Mouse (Mus musculus): Measurements from ENCODE around the gene Zrsr1. TPM values are rescaled to one million over a fixed set of nuclear protein-coding genes. Genes with fewer than 3 reads are reported as not detected.
A peak's percentile ranks its signal among the peaks of the same experiment; 100 is the strongest.

Zrsr1 gene
- polyA plus RNA-seq, 1 experiment, result 5.9 TPM

GRCm38 (mm10) chr11:23020841-23021240 lies 49.0 kb downstream of the Zrsr1 start:
- no peak overlapping the region for H3K27ac ChIP-seq (ENCODE audit: insufficient read depth, low read depth, low read length)
- 95% methylated on average over 14 of the region's 14 CpGs for WGBS
- H3K4me1 ChIP-seq (ENCODE audit: control insufficient read depth, insufficient read depth, low read length), result no peaks in the 10 kb centered on the region
- H3K4me3 ChIP-seq (ENCODE audit: insufficient read depth, low read depth, low read length), result 0 out of 2 replicates have a peak overlapping the region, but pooled peaks have one; percentile 15
- no peak for DNase-seq
- TF ChIP-seq POLR2A (IDR thresholded peaks at IDR 0.05; ENCODE audit: low read depth, low read length) (no peak), CTCF (conservative IDR thresholded peaks at IDR 0.05; ENCODE audit: insufficient read depth, insufficient read length, low read depth, low read length) (no peak)
- no peaks in the 10 kb centered on the region for H3K36me3 ChIP-seq (ENCODE audit: control insufficient read depth, insufficient read depth, low read length)
- no peaks in the 10 kb centered on the region for H3K27me3 ChIP-seq (replicated peaks; ENCODE audit: control insufficient read depth, insufficient read depth, low read length)

DNA sequence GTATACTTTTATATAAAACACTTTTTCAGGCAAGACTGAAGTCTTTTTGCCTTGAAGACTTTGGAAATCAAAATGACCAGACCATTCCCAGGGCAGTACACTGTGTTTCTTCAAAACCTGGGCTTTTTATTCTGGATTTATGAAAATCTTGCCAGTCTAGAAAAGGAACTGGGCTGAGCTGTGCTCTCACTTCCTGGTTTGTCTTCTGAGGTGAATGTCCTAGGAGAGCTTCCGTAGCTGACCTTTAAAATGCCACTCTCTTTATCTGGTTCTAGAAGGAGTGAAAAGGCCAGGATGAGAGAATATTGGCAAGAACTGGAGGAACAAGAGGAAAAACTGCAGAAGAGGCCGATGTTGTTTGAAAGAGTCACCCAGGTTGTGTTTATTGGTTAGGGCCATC lies 51.4 kb downstream of the Zrsr1 start:
- no peak for DNase-seq
- H3K4me3 ChIP-seq (ENCODE audit: insufficient read depth, low read depth, low read length), result no peak overlapping the region
- 94% methylated on average over 2 of the region's 2 CpGs for WGBS

DNA sequence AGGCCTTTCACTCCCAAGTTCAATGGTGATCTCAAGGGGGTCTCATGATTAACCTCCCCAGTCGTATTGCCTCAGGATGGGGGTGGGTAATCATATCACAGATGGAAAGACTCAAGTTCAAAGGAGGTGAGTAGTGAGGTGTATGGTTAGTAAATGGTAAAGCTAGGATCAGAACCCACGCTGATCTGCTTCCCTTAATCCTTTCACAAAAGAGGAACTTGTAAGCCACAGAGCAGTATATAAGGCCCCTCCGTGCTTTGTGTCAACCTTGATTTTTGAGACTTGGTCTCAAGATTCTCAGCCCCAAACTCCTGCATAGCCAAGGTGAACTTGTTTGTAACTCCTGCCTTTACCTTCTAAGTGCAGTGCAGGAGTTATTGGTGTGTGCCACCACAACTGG lies 52.4 kb downstream of the Zrsr1 start:
- H3K36me3 ChIP-seq (ENCODE audit: control insufficient read depth, insufficient read depth, low read length), result no peaks in the 10 kb centered on the region
- no peaks in the 10 kb centered on the region for H3K4me1 ChIP-seq (ENCODE audit: control insufficient read depth, insufficient read depth, low read length)
- no peak overlapping the region for H3K27ac ChIP-seq (ENCODE audit: insufficient read depth, low read depth, low read length)
- WGBS, result 82% methylated on average over 3 of the region's 3 CpGs
- no peak for DNase-seq
- no peak overlapping the region for H3K4me3 ChIP-seq (ENCODE audit: insufficient read depth, low read depth, low read length)
- no peak for TF ChIP-seq CTCF (conservative IDR thresholded peaks at IDR 0.05; ENCODE audit: insufficient read depth, insufficient read length, low read depth, low read length)
- TF ChIP-seq POLR2A (IDR thresholded peaks at IDR 0.05; ENCODE audit: low read depth, low read length), result no peak
- H3K27me3 ChIP-seq (replicated peaks; ENCODE audit: control insufficient read depth, insufficient read depth, low read length), result no peaks in the 10 kb centered on the region

More for the DNA sequence above, 51.4 kb downstream of the Zrsr1 start:
- H3K36me3 ChIP-seq (ENCODE audit: control insufficient read depth, insufficient read depth, low read length), result no peaks in the 10 kb centered on the region
- no peaks in the 10 kb centered on the region for H3K27me3 ChIP-seq (replicated peaks; ENCODE audit: control insufficient read depth, insufficient read depth, low read length)
- H3K4me1 ChIP-seq (ENCODE audit: control insufficient read depth, insufficient read depth, low read length), result no peaks in the 10 kb centered on the region
- no peak overlapping the region for H3K27ac ChIP-seq (ENCODE audit: insufficient read depth, low read depth, low read length)
- TF ChIP-seq POLR2A (IDR thresholded peaks at IDR 0.05; ENCODE audit: low read depth, low read length) (no peak), CTCF (conservative IDR thresholded peaks at IDR 0.05; ENCODE audit: insufficient read depth, insufficient read length, low read depth, low read length) (no peak)

Other genes with a start within 250 kb of the Zrsr1 start
- gene B3gnt2, start 111.0 kb upstream of the Zrsr1 start, polyA plus RNA-seq (2012; rRNA removed), result 19.5 and 21.0 TPM in 2 replicates
- gene Gm28048, start 10.1 kb downstream of the Zrsr1 start, polyA plus RNA-seq (2012; rRNA removed), result 1.4 and 1.7 TPM in 2 replicates
- gene Commd1, start 10.4 kb downstream of the Zrsr1 start, polyA plus RNA-seq (2012; rRNA removed), result 23.5 and 35.7 TPM in 2 replicates
- 109 and 148 TPM in 2 replicates for gene Cct4, start 18.5 kb downstream of the Zrsr1 start, polyA plus RNA-seq (2012; rRNA removed)
- 2.5 and 4.0 TPM in 2 replicates for gene Fam161a, start 35.5 kb downstream of the Zrsr1 start, polyA plus RNA-seq (2012; rRNA removed)

All from kidney, adult 2 months (tissue).